Mouse (Mus musculus): ENCODE results near the gene Sh3d21.
"Not testable (repeated sequence)": the region's sequence is repeated elsewhere in the genome, so short reads cannot be mapped to it uniquely, and the experiment has no call there.

The Sh3d21 gene

GRCm38 (mm10) chr4:126168851-126169250, 5.6 kb upstream of the Sh3d21 start:
- DNase-seq (ENCODE audit: low spot score in 2 of 2), result no peak

GRCm38 (mm10) chr4:126166084-126166483, 2.8 kb upstream of the Sh3d21 start:
- no peak for DNase-seq (ENCODE audit: low spot score in 2 of 2)

DNA sequence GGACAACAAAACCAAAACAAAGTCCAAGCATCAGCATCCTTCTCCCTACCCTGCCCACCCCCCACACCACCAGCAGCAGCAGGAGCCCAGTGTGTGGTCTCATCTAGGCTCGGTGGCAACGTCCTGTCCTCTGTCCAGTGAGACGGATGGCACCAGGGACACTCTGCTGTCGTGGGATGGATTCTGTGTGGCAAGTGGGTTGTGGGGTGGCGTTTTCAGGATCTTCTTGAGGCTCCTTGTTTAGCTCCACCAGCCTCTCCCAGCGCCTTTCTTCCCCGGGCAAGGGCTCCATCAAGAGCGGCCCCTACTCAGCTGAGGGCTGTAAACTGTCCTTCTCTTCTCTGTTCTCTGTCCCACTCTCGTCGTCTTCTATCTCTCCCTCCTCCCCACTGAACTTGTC, 1.8 kb upstream of the Sh3d21 start:
- DNase-seq (ENCODE audit: low spot score in 2 of 2), result not testable (repeated sequence)

GRCm38 (mm10) chr4:126163685-126164084, 394 bp upstream of the Sh3d21 start:
- DNase-seq (ENCODE audit: low spot score in 2 of 2), result no peak

DNA sequence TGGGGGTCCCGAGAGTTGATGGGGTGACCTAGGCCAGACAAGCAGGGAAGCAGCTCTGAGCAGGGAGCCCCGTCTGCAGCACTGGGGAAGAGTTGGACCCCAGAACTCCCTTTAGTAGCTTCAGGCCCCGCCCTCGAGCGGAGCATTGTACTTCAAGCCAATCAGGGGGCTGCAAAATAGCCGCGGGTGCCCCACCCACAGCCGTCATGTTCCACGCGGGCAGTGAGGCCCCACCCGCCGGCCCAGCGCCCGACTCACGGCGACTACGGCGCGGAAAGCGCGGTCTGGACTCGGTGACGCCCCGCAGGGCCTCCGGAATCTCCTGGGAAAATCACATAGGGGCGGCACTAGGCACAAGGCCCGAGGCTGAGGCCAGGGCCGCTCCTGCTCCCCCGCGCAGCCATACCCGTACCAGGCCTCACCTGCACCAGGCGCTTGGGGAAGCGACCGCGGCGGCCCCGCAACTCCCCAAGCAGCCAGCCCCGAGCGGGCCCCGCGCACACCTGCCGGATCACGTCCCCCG, 686 bp downstream of the Sh3d21 start:
- DNase-seq (ENCODE audit: low spot score in 2 of 2), result peak; percentile 72 to 81

GRCm38 (mm10) chr4:126161986-126162385, 1.3 kb downstream of the Sh3d21 start:
- no peak for DNase-seq (ENCODE audit: low spot score in 2 of 2)

- no peak for DNase-seq (ENCODE audit: low spot score in 2 of 2)
These were observed 1.8 kb downstream of the Sh3d21 start for GRCm38 (mm10) chr4:126161456-126161855.

GRCm38 (mm10) chr4:126160981-126161380, 2.3 kb downstream of the Sh3d21 start:
- DNase-seq (ENCODE audit: low spot score in 2 of 2), result no peak

DNA sequence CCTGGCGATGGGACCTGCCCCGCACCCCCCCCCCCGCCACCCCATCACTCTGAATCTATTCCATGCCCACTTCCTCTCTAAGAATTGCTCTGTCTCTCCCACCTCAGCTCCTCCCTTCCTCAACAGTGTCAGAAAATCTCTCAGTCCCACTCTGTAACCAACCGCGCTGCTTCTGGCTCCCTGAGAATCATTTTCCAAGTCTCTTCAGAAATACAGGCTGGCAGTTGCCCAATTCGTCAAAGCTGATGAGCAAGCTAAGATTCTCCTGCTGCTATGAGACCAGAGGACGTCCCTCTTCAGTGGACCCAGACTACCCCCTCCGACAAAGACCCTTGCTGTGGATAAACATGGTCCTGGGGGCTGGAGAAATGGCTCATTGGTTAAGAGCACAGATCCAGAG, 3.8 kb downstream of the Sh3d21 start:
- peak; percentile 31 to 34 for DNase-seq (ENCODE audit: low spot score in 2 of 2)

DNA sequence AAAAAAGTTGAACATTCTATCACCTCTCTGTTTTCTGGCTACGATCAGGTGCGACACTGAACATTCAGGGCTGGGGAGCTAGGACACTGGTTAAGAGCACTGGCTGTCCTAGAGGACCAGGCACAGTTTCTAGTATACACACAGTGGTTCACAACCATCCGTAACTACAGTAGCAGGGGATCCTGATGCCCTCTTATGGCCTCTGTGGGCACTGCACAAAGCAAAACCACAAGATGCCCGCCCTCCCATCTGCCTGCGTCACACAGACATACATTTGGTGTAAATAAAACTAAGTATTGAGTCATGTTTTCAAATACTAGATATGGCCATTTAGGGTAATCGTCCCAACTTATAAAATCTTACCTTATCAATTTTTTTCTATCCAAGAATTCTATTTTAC, 5.7 kb downstream of the Sh3d21 start:
- DNase-seq (ENCODE audit: low spot score in 2 of 2), result no peak

DNA sequence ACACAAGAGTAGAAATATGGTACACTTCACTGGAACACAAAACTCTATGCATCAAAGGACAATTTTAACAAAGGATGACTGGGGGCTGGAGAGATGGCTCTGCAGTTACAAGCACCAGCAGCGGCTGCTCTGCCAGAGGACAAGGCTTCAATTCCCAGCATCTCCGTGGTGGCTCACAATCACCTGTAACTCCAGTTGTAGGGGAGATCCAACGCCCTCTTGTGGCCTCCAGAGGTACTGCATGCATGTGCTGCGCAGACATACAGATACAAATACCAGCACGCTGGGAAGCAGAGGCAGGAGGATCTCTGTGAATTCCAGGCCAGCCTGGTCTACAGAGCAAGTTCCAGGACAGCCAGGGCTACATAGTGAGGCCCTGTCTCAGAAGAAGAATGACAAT, 6.7 kb downstream of the Sh3d21 start:
- DNase-seq (ENCODE audit: low spot score in 2 of 2), result no peak

DNA sequence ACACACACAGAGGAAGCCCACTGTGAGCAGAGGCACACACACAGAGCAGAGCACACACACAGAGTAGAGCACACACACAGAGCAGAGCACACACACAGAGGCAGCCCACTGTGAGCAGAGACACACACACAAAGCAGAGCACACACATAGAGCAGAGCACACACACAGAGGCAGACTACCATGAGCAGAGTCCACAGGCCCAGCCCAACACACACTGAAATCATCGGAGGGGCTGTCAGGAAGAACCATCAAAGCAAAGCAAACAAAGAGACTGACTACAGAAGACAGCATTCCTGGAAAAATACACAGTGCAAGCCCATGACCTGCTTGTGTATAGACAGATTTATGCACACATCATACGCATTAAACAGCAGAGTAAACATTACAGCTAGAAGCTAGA, 7.4 kb downstream of the Sh3d21 start:
- DNase-seq (ENCODE audit: low spot score in 2 of 2), result no peak

DNA sequence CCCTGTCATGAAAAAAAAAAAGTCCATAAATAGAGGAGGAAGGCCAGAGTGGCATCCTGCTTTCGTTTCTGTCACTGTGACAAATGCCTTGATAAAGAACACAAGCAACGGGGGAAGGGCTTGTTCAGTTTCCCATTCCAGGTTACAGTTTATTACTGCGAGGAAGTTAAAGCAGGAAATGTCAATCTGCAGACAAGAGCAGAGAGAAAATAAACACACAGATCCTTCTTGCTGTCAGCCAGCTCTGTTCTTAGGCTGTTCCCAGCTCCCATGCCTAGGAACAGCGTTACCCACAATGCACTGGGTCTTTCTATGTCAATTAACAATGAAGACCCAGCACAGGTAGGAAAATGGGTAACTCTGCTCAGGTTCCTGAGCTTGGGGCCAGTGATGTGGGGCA, 8.1 kb downstream of the Sh3d21 start:
- DNase-seq (ENCODE audit: low spot score in 2 of 2), result no peak

- no peak for DNase-seq (ENCODE audit: low spot score in 2 of 2)
These were observed 10.4 kb downstream of the Sh3d21 start for GRCm38 (mm10) chr4:126152864-126153263.

GRCm38 (mm10) chr4:126151701-126152440, 11.4 kb downstream of the Sh3d21 start:
- no peak for DNase-seq (ENCODE audit: low spot score in 2 of 2)

GRCm38 (mm10) chr4:126150949-126151320, 12.4 kb downstream of the Sh3d21 start:
- DNase-seq (ENCODE audit: low spot score in 2 of 2), result no peak

DNA sequence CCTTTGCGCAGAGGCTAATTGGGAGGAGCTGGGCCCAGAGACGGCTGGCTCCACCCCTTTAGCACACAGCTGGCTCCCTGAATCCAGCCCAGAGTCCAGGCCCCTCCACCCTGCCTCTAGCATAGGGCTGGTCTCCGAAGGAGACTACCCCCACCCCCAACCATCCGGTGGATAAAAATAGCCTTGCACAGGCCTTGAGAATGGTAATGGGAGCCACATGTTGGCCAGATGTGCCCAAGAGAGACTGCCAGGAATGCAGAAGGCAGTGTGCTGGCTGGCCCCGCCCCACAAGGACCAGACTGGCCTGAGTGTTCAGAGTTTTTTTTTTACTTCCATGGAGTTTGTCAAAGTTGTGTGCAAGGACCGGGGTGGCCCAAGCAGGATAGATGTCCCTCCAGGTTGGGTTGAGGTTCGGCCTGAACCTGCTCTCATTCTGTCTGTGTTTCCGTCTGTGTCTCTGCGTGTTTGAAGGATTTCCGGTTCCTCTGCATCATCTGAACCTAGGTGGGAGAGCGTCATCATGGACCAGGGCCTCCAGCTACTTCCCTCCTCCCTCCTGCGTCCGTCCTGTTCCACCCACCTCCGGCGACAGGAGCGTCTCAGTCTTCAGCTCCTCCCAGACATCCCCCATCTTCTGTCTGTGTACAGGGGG, 12.9 kb downstream of the Sh3d21 start:
- no peak for DNase-seq (ENCODE audit: low spot score in 2 of 2)

GRCm38 (mm10) chr4:126149798-126150197, 13.5 kb downstream of the Sh3d21 start:
- DNase-seq (ENCODE audit: low spot score in 2 of 2), result no peak

DNA sequence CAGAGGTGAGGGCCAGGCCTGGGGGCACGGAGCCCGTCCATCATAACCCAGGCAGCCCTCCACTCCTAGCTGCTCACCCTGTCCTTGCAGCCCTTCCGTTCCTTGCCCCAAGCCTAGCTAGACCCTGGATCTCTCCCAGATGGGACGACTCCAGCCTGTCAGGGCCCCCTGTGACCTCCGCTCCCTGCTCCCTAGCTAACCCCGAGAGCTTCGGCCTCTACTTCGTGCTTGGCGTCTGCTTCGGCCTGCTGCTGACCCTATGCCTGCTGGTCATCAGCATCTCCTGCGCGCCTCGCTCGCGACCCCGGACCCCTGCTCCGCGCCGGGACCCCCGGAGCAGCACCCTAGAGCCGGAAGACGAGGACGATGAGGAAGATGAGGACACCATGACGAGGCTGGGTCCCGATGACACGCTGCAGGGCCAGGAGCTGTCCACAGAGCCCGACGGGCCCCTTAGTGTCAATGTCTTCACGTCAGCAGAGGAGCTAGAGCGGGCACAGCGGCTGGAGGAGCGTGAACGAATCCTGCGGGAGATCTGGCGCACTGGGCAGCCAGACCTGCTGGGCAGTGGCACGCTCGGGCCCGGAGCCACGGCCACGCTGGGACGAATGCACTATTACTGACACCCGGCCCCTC, 14.1 kb downstream of the Sh3d21 start:
- DNase-seq (ENCODE audit: low spot score in 2 of 2), result no peak

DNA sequence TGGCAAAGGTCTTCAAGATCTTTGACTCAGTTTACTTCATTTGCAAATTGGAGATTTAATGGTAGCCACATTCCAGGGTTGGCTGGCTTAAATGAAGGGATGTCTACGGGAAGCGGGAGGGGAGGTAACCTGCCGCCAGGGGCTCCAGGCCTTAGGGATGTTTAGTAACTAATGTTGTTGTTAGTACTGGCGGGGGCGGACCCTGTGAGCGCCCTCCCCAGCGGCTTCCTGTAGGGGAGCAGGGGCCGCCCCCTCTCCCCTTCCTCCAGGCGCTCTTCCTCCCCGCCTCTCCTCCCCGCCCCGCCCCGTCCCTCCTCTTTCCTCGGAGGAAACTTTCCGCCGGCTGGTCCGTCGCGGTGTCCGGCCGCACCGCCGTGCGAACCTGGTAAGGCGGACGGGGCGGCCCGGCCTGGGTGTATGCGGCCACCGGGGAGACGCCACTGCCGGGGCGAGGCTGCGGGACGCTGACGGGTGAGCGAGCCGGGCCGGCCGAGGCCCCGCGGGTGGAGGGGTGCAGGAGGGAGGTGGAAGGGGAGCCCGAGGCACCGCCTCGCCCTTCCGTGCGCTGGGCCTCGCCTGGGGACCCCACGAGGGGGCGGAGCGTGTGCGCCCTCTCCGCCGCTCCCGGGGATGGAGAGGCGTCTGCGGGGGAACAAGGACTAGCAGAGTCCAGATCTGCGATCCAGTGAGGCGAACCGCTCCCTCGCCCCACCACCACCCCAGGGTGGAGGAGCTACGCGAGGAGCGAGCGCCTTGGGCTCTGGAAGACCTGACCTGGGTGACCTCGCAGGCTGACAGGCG, 14.9 kb downstream of the Sh3d21 start:
- no peak for DNase-seq (ENCODE audit: low spot score in 2 of 2)

DNA sequence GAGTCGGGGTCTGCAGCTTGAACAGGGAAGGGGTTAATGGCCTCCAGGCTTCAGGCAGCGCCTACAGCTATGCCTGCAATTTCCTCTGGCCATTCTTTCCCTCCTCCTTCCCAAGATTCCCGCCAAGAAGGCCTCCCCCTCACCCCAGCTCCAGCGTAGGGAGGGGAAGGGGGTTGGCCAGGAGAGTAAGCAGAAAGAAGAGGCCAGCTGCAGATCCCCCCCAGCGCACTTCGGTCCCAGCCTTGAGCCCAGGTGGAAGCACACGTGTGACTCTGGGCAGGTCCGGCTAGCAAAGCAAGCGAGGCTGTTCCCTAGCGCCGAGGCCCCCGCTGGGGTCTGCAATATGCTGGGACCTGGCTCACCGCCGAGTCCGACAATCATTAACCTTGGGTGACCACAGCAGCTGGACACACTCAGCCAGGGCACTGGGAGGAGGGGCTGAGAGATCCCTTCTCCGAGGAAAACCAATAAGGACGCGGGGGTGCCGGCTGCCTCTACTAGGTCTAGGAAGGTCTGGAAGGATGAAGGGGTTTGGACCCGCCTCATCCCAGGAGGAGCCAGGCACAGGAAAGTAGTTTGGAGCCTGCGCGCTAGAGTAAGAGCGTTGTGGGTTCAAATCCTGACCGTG, 15.6 kb downstream of the Sh3d21 start, which contains the start of gene Eva1b:
Gene Eva1b, plus strand, starts transcription at position 212 of the 628 bp plus-strand sequence.
- no peak for DNase-seq (ENCODE audit: low spot score in 2 of 2)

All from frontal cortex, postnatal 36 days (tissue).